Mouse (Mus musculus) gastrocnemius, postnatal 14 days (tissue): ENCODE data around the gene Tfdp2. TPM values are rescaled to one million over a fixed set of nuclear protein-coding genes. Genes with fewer than 3 reads are reported as not detected.
"Not testable (repeated sequence)": the region's sequence is repeated elsewhere in the genome, so short reads cannot be mapped to it uniquely, and the experiment has no call there.

Source experiments
- DNase-seq: peaks from one replicate; pipeline ENCODE4 v3.0.0; 2021; ENCODE audit warnings: mixed read lengths
- intact Hi-C: fragments of 180-260 bp; cut with DNase I; formaldehyde crosslinking; loops from one replicate; pipeline ENCODE4 v1.15.1; 2025; ENCODE audit warnings: low total_unique reads
- long read RNA-seq, 2 experiments: library from polyadenylated mRNA; stranded (forward); transcript quantifications; one replicate each; pipeline ENCODE4 v2.0.0; 2021
- total RNA-seq, 2 experiments: library from RNA; stranded (reverse); gene quantifications; 2 replicates each; pipeline ENCODE4 v1.2.3; 2021

Tfdp2 gene
- total RNA-seq: 10 to 100 TPM; 32.6 to 46.7 TPM
- long read RNA-seq, experiment 1, full-length matches to known transcripts: 5 of 33 reads
- long read RNA-seq, experiment 1, partial matches to known transcripts: 2 of 33 reads
- long read RNA-seq, experiment 1, other reads (novel, unspliced or antisense): 26 of 33 reads
- long read RNA-seq, experiment 2, full-length matches to known transcripts: 9 of 50 reads
- long read RNA-seq, experiment 2, partial matches to known transcripts: 1 of 50 reads
- long read RNA-seq, experiment 2, other reads (novel, unspliced or antisense): 40 of 50 reads

GRCm38 (mm10) chr9:96195885-96196622, at the start of gene Tfdp2:
TSS of gene Tfdp2 (plus strand) at chr9:96196275.
- DNase-seq: peak; percentile 92
- intact Hi-C loops: no loop called here

GRCm38 (mm10) chr9:96152801-96153200, 43.3 kb upstream of the Tfdp2 start:
- DNase-seq: no peak
- intact Hi-C loops: no loop called here

- intact Hi-C loops: no loop called here
- no peak for DNase-seq
Measured at GRCm38 (mm10) chr9:96158431-96158830, 37.6 kb upstream of the Tfdp2 start.

- intact Hi-C loops: no loop called here
- no peak for DNase-seq
Measured at GRCm38 (mm10) chr9:96159047-96159446, 37.0 kb upstream of the Tfdp2 start.

- DNase-seq: peak; percentile 9
- intact Hi-C loops: no loop called here
Measured at GRCm38 (mm10) chr9:96160767-96161166, 35.3 kb upstream of the Tfdp2 start.

- no peak for DNase-seq
- intact Hi-C loops: no loop called here
Measured at GRCm38 (mm10) chr9:96162421-96162820, 33.7 kb upstream of the Tfdp2 start.

GRCm38 (mm10) chr9:96163443-96163842, 32.6 kb upstream of the Tfdp2 start:
- intact Hi-C loops: no loop called here
- no peak for DNase-seq

GRCm38 (mm10) chr9:96163983-96164382, 32.1 kb upstream of the Tfdp2 start:
- DNase-seq, intact Hi-C loops: not testable (repeated sequence)

- peak; percentile 61 for DNase-seq
- intact Hi-C loops: no loop called here
Measured at GRCm38 (mm10) chr9:96167168-96167585, 28.9 kb upstream of the Tfdp2 start.

GRCm38 (mm10) chr9:96170600-96170999, 25.5 kb upstream of the Tfdp2 start:
- intact Hi-C loops: no loop called here
- no peak for DNase-seq

GRCm38 (mm10) chr9:96184909-96185308, 11.2 kb upstream of the Tfdp2 start:
- DNase-seq: no peak
- intact Hi-C loops: no loop called here

GRCm38 (mm10) chr9:96186701-96187100, 9.4 kb upstream of the Tfdp2 start:
- intact Hi-C loops: no loop called here
- DNase-seq: no peak

- intact Hi-C loops: no loop called here
- DNase-seq: peak; percentile 38
Measured at GRCm38 (mm10) chr9:96196636-96197181, 634 bp downstream of the Tfdp2 start.

- intact Hi-C loops: no loop called here
- DNase-seq: no peak
Measured at GRCm38 (mm10) chr9:96197806-96198205, 1.7 kb downstream of the Tfdp2 start.

- intact Hi-C loops: no loop called here
- no peak for DNase-seq
Measured at GRCm38 (mm10) chr9:96203663-96204062, 7.6 kb downstream of the Tfdp2 start.

- no peak for DNase-seq
- intact Hi-C loops: no loop called here
Measured at GRCm38 (mm10) chr9:96207428-96207827, 11.4 kb downstream of the Tfdp2 start.

- no peak for DNase-seq
- intact Hi-C loops: no loop called here
Measured at GRCm38 (mm10) chr9:96213036-96213645, 17.1 kb downstream of the Tfdp2 start.

GRCm38 (mm10) chr9:96214171-96214570, 18.1 kb downstream of the Tfdp2 start:
- DNase-seq: no peak
- intact Hi-C loops: no loop called here

- DNase-seq: no peak
- intact Hi-C loops: no loop called here
Measured at GRCm38 (mm10) chr9:96217299-96217698, 21.2 kb downstream of the Tfdp2 start.

GRCm38 (mm10) chr9:96217799-96218198, 21.7 kb downstream of the Tfdp2 start:
- intact Hi-C loops: no loop called here
- no peak for DNase-seq
